Mouse (Mus musculus): ENCODE results near the gene Zmym1. TPM values are rescaled to one million over a fixed set of nuclear protein-coding genes. Genes with fewer than 3 reads are reported as not detected.

The Zmym1 gene
- polyA plus RNA-seq, 1 experiment: 1.6 TPM

GRCm38 (mm10) chr4:127091188-127091587, 30.2 kb upstream of the Zmym1 start:
- no peak overlapping the region for H3K4me2 ChIP-seq (ENCODE audit: low read depth)
- no peak overlapping the region for H3K4me3 ChIP-seq
- no peaks in the 10 kb centered on the region for H3K27me3 ChIP-seq (ENCODE audit: control insufficient read depth, insufficient read depth, insufficient read length)
- H3K79me2 ChIP-seq (ENCODE audit: control insufficient read depth, insufficient read depth): no peaks in the 10 kb centered on the region
- no peaks in the 10 kb centered on the region for H3K36me3 ChIP-seq (ENCODE audit: control insufficient read depth, insufficient read depth)
- TF ChIP-seq POLR2AphosphoS2 (IDR thresholded peaks at IDR 0.05; ENCODE audit: insufficient read length, low read depth): no peak
- TF ChIP-seq E2F4 (IDR thresholded peaks at IDR 0.05; ENCODE audit: insufficient read depth): no peak
- no peak for TF ChIP-seq CEBPB (IDR thresholded peaks at IDR 0.05; ENCODE audit: insufficient read depth, poor library complexity, severe bottlenecking)
- no peak for TF ChIP-seq MAX (IDR thresholded peaks at IDR 0.05; ENCODE audit: low read depth)
- TF ChIP-seq USF1 (IDR thresholded peaks at IDR 0.05; ENCODE audit: low read depth): no peak
- no peak for TF ChIP-seq POLR2A (IDR thresholded peaks at IDR 0.05; ENCODE audit: insufficient read length, low read depth)
- TF ChIP-seq TCF3 (IDR thresholded peaks at IDR 0.05; ENCODE audit: insufficient read length, low read depth): no peak
- no peak for TF ChIP-seq MYOG (IDR thresholded peaks at IDR 0.05; ENCODE audit: control insufficient read depth in 1 of 3, insufficient read depth in 1 of 3, insufficient read length in 2 of 3, low read depth in 2 of 3)
- TF ChIP-seq SRF (IDR thresholded peaks at IDR 0.05; ENCODE audit: control insufficient read depth, insufficient read length, low read depth): no peak
- TF ChIP-seq REST (IDR thresholded peaks at IDR 0.05; ENCODE audit: insufficient read depth, insufficient read length): no peak
- no peak for TF ChIP-seq TCF12 (IDR thresholded peaks at IDR 0.05; ENCODE audit: insufficient read depth, poor library complexity, severe bottlenecking)
- TF ChIP-seq MYOD1 (IDR thresholded peaks at IDR 0.05; ENCODE audit: control insufficient read depth in 1 of 3, insufficient read length in 2 of 3, low read depth in 2 of 3): no peak
- no peak overlapping the region for H3ac ChIP-seq (ENCODE audit: control insufficient read depth, insufficient read length)

GRCm38 (mm10) chr4:127085761-127086160, 24.8 kb upstream of the Zmym1 start:
- no peak overlapping the region for H3ac ChIP-seq (ENCODE audit: control insufficient read depth, insufficient read length)
- H3K4me2 ChIP-seq (ENCODE audit: low read depth): no peak overlapping the region
- no peak overlapping the region for H3K4me3 ChIP-seq
- H3K27me3 ChIP-seq (ENCODE audit: control insufficient read depth, insufficient read depth, insufficient read length): peaks cover 5% of the 10 kb centered on the region
- TF ChIP-seq TCF12 (IDR thresholded peaks at IDR 0.05; ENCODE audit: insufficient read depth, poor library complexity, severe bottlenecking) (no peak), USF1 (IDR thresholded peaks at IDR 0.05; ENCODE audit: low read depth) (no peak), TCF3 (IDR thresholded peaks at IDR 0.05; ENCODE audit: insufficient read length, low read depth) (no peak), E2F4 (IDR thresholded peaks at IDR 0.05; ENCODE audit: insufficient read depth) (no peak), REST (IDR thresholded peaks at IDR 0.05; ENCODE audit: insufficient read depth, insufficient read length) (no peak), CEBPB (IDR thresholded peaks at IDR 0.05; ENCODE audit: insufficient read depth, poor library complexity, severe bottlenecking) (no peak), MYOG (IDR thresholded peaks at IDR 0.05; ENCODE audit: control insufficient read depth in 1 of 3, insufficient read depth in 1 of 3, insufficient read length in 2 of 3, low read depth in 2 of 3) (no peak), POLR2AphosphoS2 (IDR thresholded peaks at IDR 0.05; ENCODE audit: insufficient read length, low read depth) (no peak), MYOD1 (IDR thresholded peaks at IDR 0.05; ENCODE audit: control insufficient read depth in 1 of 3, insufficient read length in 2 of 3, low read depth in 2 of 3) (no peak), MAX (IDR thresholded peaks at IDR 0.05; ENCODE audit: low read depth) (no peak), POLR2A (IDR thresholded peaks at IDR 0.05; ENCODE audit: insufficient read length, low read depth) (no peak), SRF (IDR thresholded peaks at IDR 0.05; ENCODE audit: control insufficient read depth, insufficient read length, low read depth) (no peak)
- H3K36me3 ChIP-seq (ENCODE audit: control insufficient read depth, insufficient read depth): no peaks in the 10 kb centered on the region
- H3K79me2 ChIP-seq (ENCODE audit: control insufficient read depth, insufficient read depth): no peaks in the 10 kb centered on the region

GRCm38 (mm10) chr4:127083131-127083530, 22.2 kb upstream of the Zmym1 start:
- Histone ChIP-seq H3K4me3 (no peak overlapping the region), H3K27me3 (ENCODE audit: control insufficient read depth, insufficient read depth, insufficient read length) (peaks cover 5% of the 10 kb centered on the region), H3ac (ENCODE audit: control insufficient read depth, insufficient read length) (no peak overlapping the region), H3K79me2 (ENCODE audit: control insufficient read depth, insufficient read depth) (no peaks in the 10 kb centered on the region), H3K4me2 (ENCODE audit: low read depth) (no peak overlapping the region), H3K36me3 (ENCODE audit: control insufficient read depth, insufficient read depth) (no peaks in the 10 kb centered on the region)
- TF ChIP-seq POLR2A (IDR thresholded peaks at IDR 0.05; ENCODE audit: insufficient read length, low read depth): no peak
- no peak for TF ChIP-seq CEBPB (IDR thresholded peaks at IDR 0.05; ENCODE audit: insufficient read depth, poor library complexity, severe bottlenecking)
- no peak for TF ChIP-seq TCF3 (IDR thresholded peaks at IDR 0.05; ENCODE audit: insufficient read length, low read depth)
- TF ChIP-seq POLR2AphosphoS2 (IDR thresholded peaks at IDR 0.05; ENCODE audit: insufficient read length, low read depth): no peak
- TF ChIP-seq TCF12 (IDR thresholded peaks at IDR 0.05; ENCODE audit: insufficient read depth, poor library complexity, severe bottlenecking): no peak
- TF ChIP-seq MYOD1 (IDR thresholded peaks at IDR 0.05; ENCODE audit: control insufficient read depth in 1 of 3, insufficient read length in 2 of 3, low read depth in 2 of 3): no peak
- no peak for TF ChIP-seq REST (IDR thresholded peaks at IDR 0.05; ENCODE audit: insufficient read depth, insufficient read length)

GRCm38 (mm10) chr4:127080806-127081205, 19.9 kb upstream of the Zmym1 start:
- Histone ChIP-seq H3K4me2 (ENCODE audit: low read depth) (no peak overlapping the region), H3ac (ENCODE audit: control insufficient read depth, insufficient read length) (no peak overlapping the region), H3K27me3 (ENCODE audit: control insufficient read depth, insufficient read depth, insufficient read length) (peaks cover 14% of the 10 kb centered on the region), H3K36me3 (ENCODE audit: control insufficient read depth, insufficient read depth) (no peaks in the 10 kb centered on the region), H3K4me3 (no peak overlapping the region), H3K79me2 (ENCODE audit: control insufficient read depth, insufficient read depth) (no peaks in the 10 kb centered on the region)
- TF ChIP-seq USF1 (IDR thresholded peaks at IDR 0.05; ENCODE audit: low read depth): no peak
- no peak for TF ChIP-seq MAX (IDR thresholded peaks at IDR 0.05; ENCODE audit: low read depth)
- no peak for TF ChIP-seq POLR2A (IDR thresholded peaks at IDR 0.05; ENCODE audit: insufficient read length, low read depth)
- no peak for TF ChIP-seq E2F4 (IDR thresholded peaks at IDR 0.05; ENCODE audit: insufficient read depth)
- TF ChIP-seq MYOG (IDR thresholded peaks at IDR 0.05; ENCODE audit: control insufficient read depth in 1 of 3, insufficient read depth in 1 of 3, insufficient read length in 2 of 3, low read depth in 2 of 3): no peak
- no peak for TF ChIP-seq REST (IDR thresholded peaks at IDR 0.05; ENCODE audit: insufficient read depth, insufficient read length)
- no peak for TF ChIP-seq POLR2AphosphoS2 (IDR thresholded peaks at IDR 0.05; ENCODE audit: insufficient read length, low read depth)
- no peak for TF ChIP-seq CEBPB (IDR thresholded peaks at IDR 0.05; ENCODE audit: insufficient read depth, poor library complexity, severe bottlenecking)
- no peak for TF ChIP-seq TCF12 (IDR thresholded peaks at IDR 0.05; ENCODE audit: insufficient read depth, poor library complexity, severe bottlenecking)
- no peak for TF ChIP-seq MYOD1 (IDR thresholded peaks at IDR 0.05; ENCODE audit: control insufficient read depth in 1 of 3, insufficient read length in 2 of 3, low read depth in 2 of 3)
- TF ChIP-seq TCF3 (IDR thresholded peaks at IDR 0.05; ENCODE audit: insufficient read length, low read depth): no peak
- TF ChIP-seq SRF (IDR thresholded peaks at IDR 0.05; ENCODE audit: control insufficient read depth, insufficient read length, low read depth): no peak

All from myocyte (in vitro differentiated cells).